Mouse (Mus musculus): Measurements from ENCODE around the gene Asxl1. TPM values are rescaled to one million over a fixed set of nuclear protein-coding genes. Genes with fewer than 3 reads are reported as not detected.

Gene Asxl1
- polyA plus RNA-seq, 1 experiment from 2014 or later: 14.3 TPM

DNA sequence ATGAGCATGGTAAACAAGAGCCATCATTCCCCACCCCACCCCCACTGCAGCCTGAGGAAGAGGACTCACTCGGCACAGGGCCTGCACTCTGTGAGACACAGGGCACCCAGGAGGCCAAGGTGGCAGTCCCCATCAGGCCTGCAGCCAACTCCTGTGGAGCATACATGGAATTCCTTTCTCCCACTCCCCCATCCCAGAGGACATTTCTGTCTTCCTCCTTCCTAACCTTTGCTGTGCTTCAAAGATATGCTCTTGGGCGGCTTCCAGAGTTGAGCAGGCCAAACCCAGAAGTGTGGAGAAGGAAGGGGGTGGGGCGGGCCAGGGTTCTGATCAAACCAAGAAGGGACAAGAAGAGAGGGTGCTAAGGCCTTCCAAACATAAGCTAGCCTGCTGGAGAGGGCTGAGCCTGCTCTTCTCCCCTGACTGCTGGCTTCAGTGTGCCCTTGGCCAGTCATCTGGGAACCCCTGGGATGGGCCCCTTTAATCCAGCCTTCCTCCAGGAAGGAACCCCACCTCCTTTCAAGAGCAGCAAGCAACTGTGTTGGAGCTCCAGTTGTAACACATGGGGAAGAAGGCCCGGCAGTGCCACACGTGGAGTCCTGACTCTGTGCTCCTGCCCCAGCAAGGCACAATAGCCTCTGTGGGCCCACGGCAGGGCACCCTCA lies 91.1 kb downstream of the Asxl1 start:
- H3K36me3 ChIP-seq (ENCODE audit: control insufficient read depth, insufficient read depth, low read length): peaks cover 27% of the 10 kb centered on the region
- no peaks in the 10 kb centered on the region for H3K9me3 ChIP-seq (ENCODE audit: control insufficient read depth, low read length)
- H3K9ac ChIP-seq (ENCODE audit: low read depth, low read length): 0 out of 2 replicates have a peak overlapping the region, but pooled peaks have one; percentile 15
- H3K4me3 ChIP-seq (ENCODE audit: low read depth, low read length): peak overlapping the region; percentile 3; the same call in 1 of the 2 replicates
- peaks cover 64% of the 10 kb centered on the region for H3K4me1 ChIP-seq (ENCODE audit: control insufficient read depth, insufficient read depth, low read length)
- ATAC-seq (ENCODE audit: low read depth) (peak; percentile 42), DNase-seq (ENCODE audit: low spot score) (peak; percentile 78)
- 18% methylated on average over 6 of the region's 6 CpGs for WGBS
- peak overlapping the region; percentile 79 for H3K27ac ChIP-seq (replicated peaks; ENCODE audit: low read depth, low read length)
- no peaks in the 10 kb centered on the region for H3K27me3 ChIP-seq (replicated peaks; ENCODE audit: control insufficient read depth, insufficient read depth, low read length)
- peak overlapping the region; percentile 39 for H3K4me2 ChIP-seq (ENCODE audit: low read depth, low read length)

DNA sequence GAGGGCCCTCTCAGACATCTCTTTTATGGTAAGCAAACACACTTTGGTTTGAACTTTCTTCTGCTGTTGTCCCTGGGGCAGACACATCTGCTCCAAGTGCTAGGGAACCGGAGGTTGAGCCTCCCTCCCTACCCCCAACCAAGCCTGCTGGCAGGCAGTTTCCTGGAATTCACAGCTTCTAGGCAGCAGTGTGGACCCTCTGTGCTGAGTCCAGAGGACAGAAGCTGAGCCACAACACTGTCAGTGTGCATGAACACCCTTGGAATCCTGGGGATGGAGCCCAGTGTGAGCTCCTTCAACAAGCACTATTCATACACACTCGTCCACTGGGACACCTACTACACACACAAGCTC lies 91.7 kb downstream of the Asxl1 start:
- ATAC-seq (ENCODE audit: low read depth) (0 out of 2 replicates have a peak, but pooled peaks have one; percentile 1), DNase-seq (ENCODE audit: low spot score) (peak; percentile 49)
- Histone ChIP-seq H3K9me3 (ENCODE audit: control insufficient read depth, low read length) (no peaks in the 10 kb centered on the region), H3K4me1 (ENCODE audit: control insufficient read depth, insufficient read depth, low read length) (peaks cover 69% of the 10 kb centered on the region), H3K36me3 (ENCODE audit: control insufficient read depth, insufficient read depth, low read length) (peaks cover 24% of the 10 kb centered on the region), H3K4me2 (ENCODE audit: low read depth, low read length) (peak overlapping the region; percentile 39), H3K9ac (ENCODE audit: low read depth, low read length) (peak overlapping the region; percentile 15; the same call in 1 of the 2 replicates), H3K4me3 (ENCODE audit: low read depth, low read length) (peak overlapping the region; percentile 3; the same call in 1 of the 2 replicates), H3K27ac (replicated peaks; ENCODE audit: low read depth, low read length) (peak overlapping the region; percentile 79), H3K27me3 (replicated peaks; ENCODE audit: control insufficient read depth, insufficient read depth, low read length) (no peaks in the 10 kb centered on the region)
- 30% methylated on average over 2 of the region's 2 CpGs for WGBS

DNA sequence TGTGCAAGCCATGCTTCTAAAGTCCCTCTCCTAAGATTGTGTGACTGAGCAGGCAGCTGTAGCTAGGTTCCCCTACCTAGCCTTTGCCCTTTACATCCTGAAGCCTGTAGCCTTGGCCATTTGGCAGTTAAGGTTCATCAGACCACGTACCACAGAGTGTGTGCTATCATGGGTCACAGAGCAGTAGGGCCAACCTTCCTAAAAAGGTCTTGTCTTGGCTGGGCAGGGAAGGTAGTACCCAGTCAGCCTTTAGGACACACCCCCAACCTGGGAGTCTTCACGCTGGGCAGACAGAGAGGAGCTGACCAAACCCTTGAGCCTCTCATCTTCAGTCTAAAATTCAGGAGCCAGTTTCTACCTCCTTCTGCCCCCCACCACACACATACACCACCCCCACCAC lies 95.1 kb downstream of the Asxl1 start:
- DNase-seq (ENCODE audit: low spot score): no peak
- ATAC-seq (ENCODE audit: low read depth): no peak
- no peak overlapping the region for H3K4me3 ChIP-seq (ENCODE audit: low read depth, low read length)
- no peaks in the 10 kb centered on the region for H3K9me3 ChIP-seq (ENCODE audit: control insufficient read depth, low read length)
- peaks cover 59% of the 10 kb centered on the region for H3K4me1 ChIP-seq (ENCODE audit: control insufficient read depth, insufficient read depth, low read length)
- peak overlapping the region; percentile 98 for H3K4me2 ChIP-seq (ENCODE audit: low read depth, low read length)
- WGBS: 51% methylated on average over 2 of the region's 2 CpGs
- no peak overlapping the region for H3K9ac ChIP-seq (ENCODE audit: low read depth, low read length)
- H3K27ac ChIP-seq (replicated peaks; ENCODE audit: low read depth, low read length): peak overlapping the region; percentile 56; the same call in 1 of the 2 replicates
- H3K27me3 ChIP-seq (replicated peaks; ENCODE audit: control insufficient read depth, insufficient read depth, low read length): no peaks in the 10 kb centered on the region
- no peaks in the 10 kb centered on the region for H3K36me3 ChIP-seq (ENCODE audit: control insufficient read depth, insufficient read depth, low read length)

DNA sequence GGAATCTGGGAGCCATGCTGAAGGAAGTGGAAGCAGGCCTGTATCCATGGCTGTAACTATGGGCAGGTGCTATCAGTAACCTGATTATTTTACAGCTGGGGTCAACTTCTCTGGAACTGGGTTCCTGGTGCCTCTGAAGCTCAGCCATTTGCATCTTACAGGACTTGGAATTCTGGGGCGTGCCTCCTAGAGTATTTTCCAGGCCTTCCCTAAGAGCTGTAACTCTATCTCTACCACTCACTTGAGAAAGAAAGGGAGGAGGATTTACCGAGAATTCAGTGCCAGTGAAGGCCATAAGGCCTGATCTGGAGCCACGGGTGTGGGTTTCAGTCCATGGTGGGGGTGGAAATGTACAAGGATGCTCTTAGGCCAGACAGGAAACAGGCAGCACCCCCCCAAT lies 95.6 kb downstream of the Asxl1 start:
- peaks cover 54% of the 10 kb centered on the region for H3K4me1 ChIP-seq (ENCODE audit: control insufficient read depth, insufficient read depth, low read length)
- peak overlapping the region; percentile 98 for H3K4me2 ChIP-seq (ENCODE audit: low read depth, low read length)
- DNase-seq (ENCODE audit: low spot score) (peak; percentile 61), ATAC-seq (ENCODE audit: low read depth) (no peak)
- WGBS: 14% methylated on average over 3 of the region's 3 CpGs
- H3K9ac ChIP-seq (ENCODE audit: low read depth, low read length): no peak overlapping the region
- no peak overlapping the region for H3K4me3 ChIP-seq (ENCODE audit: low read depth, low read length)
- no peaks in the 10 kb centered on the region for H3K9me3 ChIP-seq (ENCODE audit: control insufficient read depth, low read length)
- no peaks in the 10 kb centered on the region for H3K36me3 ChIP-seq (ENCODE audit: control insufficient read depth, insufficient read depth, low read length)
- no peaks in the 10 kb centered on the region for H3K27me3 ChIP-seq (replicated peaks; ENCODE audit: control insufficient read depth, insufficient read depth, low read length)
- peak overlapping the region; percentile 56 for H3K27ac ChIP-seq (replicated peaks; ENCODE audit: low read depth, low read length)

DNA sequence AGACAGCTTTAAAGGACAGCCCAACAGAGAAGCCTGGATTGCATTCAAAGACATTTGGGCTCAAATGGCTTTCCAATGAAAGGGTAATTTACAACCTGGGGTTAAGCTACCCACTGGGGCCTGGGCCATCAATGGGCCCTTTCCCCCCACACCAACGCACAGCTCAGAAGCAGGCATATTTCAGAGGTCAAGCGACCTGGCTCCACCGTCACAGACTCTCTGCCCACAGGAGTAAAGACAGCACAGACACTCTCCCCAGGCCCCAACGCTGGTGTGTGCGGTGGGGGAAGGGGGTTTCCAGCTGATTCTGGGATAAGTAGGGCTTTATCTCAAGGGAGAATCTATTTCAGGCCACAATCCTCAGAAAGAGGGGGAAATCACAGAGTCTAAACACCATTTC lies 97.1 kb downstream of the Asxl1 start:
- no peak for DNase-seq (ENCODE audit: low spot score)
- Histone ChIP-seq H3K27ac (replicated peaks; ENCODE audit: low read depth, low read length) (peak overlapping the region; percentile 95; the same call in 1 of the 2 replicates), H3K9me3 (ENCODE audit: control insufficient read depth, low read length) (no peaks in the 10 kb centered on the region), H3K4me2 (ENCODE audit: low read depth, low read length) (peak overlapping the region; percentile 98), H3K4me3 (ENCODE audit: low read depth, low read length) (peak overlapping the region; percentile 93), H3K9ac (ENCODE audit: low read depth, low read length) (peak overlapping the region; percentile 85), H3K36me3 (ENCODE audit: control insufficient read depth, insufficient read depth, low read length) (no peaks in the 10 kb centered on the region), H3K27me3 (replicated peaks; ENCODE audit: control insufficient read depth, insufficient read depth, low read length) (no peaks in the 10 kb centered on the region), H3K4me1 (ENCODE audit: control insufficient read depth, insufficient read depth, low read length) (peaks cover 43% of the 10 kb centered on the region)
- no peak for ATAC-seq (ENCODE audit: low read depth)
- 8% methylated on average over 5 of the region's 5 CpGs for WGBS

DNA sequence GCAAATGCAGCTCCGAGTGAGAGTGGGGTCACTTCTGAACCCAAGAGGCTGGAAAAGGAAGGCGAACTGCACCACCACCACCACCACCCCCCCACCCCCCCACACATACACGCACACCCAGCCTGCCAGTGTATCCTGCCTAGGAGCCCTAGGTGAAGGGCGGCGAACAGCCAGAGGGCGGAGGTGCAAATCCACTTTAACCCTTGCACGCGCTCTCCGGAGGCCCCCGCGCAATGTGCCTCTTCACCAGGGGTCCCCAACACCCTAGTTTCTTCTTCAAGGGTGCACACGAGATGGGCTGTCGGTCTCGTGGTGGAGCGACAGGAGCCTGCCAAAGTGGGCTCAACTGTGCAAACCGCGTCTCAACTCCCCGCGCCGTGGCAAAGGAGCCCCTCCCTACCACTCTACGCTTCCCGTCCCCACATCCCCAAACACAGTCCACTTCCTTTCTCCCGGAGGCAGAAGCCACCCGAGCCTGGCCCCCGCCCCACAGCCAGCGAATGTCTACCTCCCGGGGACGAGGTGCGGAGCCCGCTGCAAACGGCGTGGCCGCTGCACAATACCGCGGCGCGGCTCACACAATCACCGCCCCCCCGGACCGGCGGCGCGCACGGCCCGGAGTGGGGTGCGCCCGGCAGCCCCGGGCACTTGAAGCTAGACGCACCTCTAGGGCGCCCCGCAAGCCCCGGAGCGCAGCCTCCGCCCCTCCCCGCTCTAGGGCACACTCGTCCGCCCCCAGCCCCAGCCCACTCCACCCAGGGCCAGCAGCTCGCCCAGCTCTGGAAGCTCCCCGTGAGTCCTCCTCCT lies 98.0 kb downstream of the Asxl1 start:
- peak; percentile 48 for ATAC-seq (ENCODE audit: low read depth)
- peak; percentile 41 for DNase-seq (ENCODE audit: low spot score)
- 0% methylated on average over 48 of the region's 59 CpGs for WGBS

GRCm38 (mm10) chr2:153444254-153445136 lies 98.9 kb downstream of the Asxl1 start:
- no peaks in the 10 kb centered on the region for H3K9me3 ChIP-seq (ENCODE audit: control insufficient read depth, low read length)
- H3K4me1 ChIP-seq (ENCODE audit: control insufficient read depth, insufficient read depth, low read length): peaks cover 36% of the 10 kb centered on the region
- H3K9ac ChIP-seq (ENCODE audit: low read depth, low read length): peak overlapping the region; percentile 85
- peak overlapping the region; percentile 98 for H3K4me2 ChIP-seq (ENCODE audit: low read depth, low read length)
- peak; percentile 69 for ATAC-seq (ENCODE audit: low read depth)
- 3% methylated on average over 30 of the region's 64 CpGs for WGBS
- H3K36me3 ChIP-seq (ENCODE audit: control insufficient read depth, insufficient read depth, low read length): no peaks in the 10 kb centered on the region
- no peaks in the 10 kb centered on the region for H3K27me3 ChIP-seq (replicated peaks; ENCODE audit: control insufficient read depth, insufficient read depth, low read length)
- peak overlapping the region; percentile 93 for H3K4me3 ChIP-seq (ENCODE audit: low read depth, low read length)
- H3K27ac ChIP-seq (replicated peaks; ENCODE audit: low read depth, low read length): peak overlapping the region; percentile 95
- peak; percentile 91 for DNase-seq (ENCODE audit: low spot score)

More for the DNA sequence above, 98.0 kb downstream of the Asxl1 start:
- Histone ChIP-seq H3K9me3 (ENCODE audit: control insufficient read depth, low read length) (no peaks in the 10 kb centered on the region), H3K27me3 (replicated peaks; ENCODE audit: control insufficient read depth, insufficient read depth, low read length) (no peaks in the 10 kb centered on the region), H3K27ac (replicated peaks; ENCODE audit: low read depth, low read length) (peak overlapping the region; percentile 95), H3K36me3 (ENCODE audit: control insufficient read depth, insufficient read depth, low read length) (no peaks in the 10 kb centered on the region), H3K9ac (ENCODE audit: low read depth, low read length) (peak overlapping the region; percentile 85), H3K4me1 (ENCODE audit: control insufficient read depth, insufficient read depth, low read length) (peaks cover 36% of the 10 kb centered on the region), H3K4me3 (ENCODE audit: low read depth, low read length) (peak overlapping the region; percentile 93), H3K4me2 (ENCODE audit: low read depth, low read length) (peak overlapping the region; percentile 98)

Measured in embryonic facial prominence, embryonic 14.5 days (tissue).